23 mouse cellular contexts compared by ENCODE assay signal in genomic region chrY:1293708-1294107, GRCm38 (mm10). TPM values are rescaled to one million over a fixed set of nuclear protein-coding genes. Genes with fewer than 3 reads are reported as not detected.
"Had no signal": no experiment of that assay in that cellular context is flagged by ENCODE, and none has a peak within 500 bp of the region (broad histone marks: within the 10 kb centered on the region; RNA-seq: fewer than 3 reads in every experiment).

No protein-coding gene starts in this region.

- H3K9me3 ChIP-seq: heart, embryonic 13.5 days; heart, embryonic 15.5 days; hindbrain, embryonic 13.5 days; hindbrain, embryonic 15.5 days; limb, embryonic 10.5 days; limb, embryonic 12.5 days had no signal

- H3K4me1 ChIP-seq: heart, embryonic 13.5 days; heart, embryonic 15.5 days; hindbrain, embryonic 13.5 days; hindbrain, embryonic 15.5 days; limb, embryonic 10.5 days; limb, embryonic 12.5 days had no signal

- H3K27me3 ChIP-seq: heart, embryonic 13.5 days; heart, embryonic 15.5 days; hindbrain, embryonic 13.5 days; hindbrain, embryonic 15.5 days; limb, embryonic 12.5 days had no signal

- H3K36me3 ChIP-seq: heart, embryonic 13.5 days; heart, embryonic 15.5 days; hindbrain, embryonic 13.5 days; hindbrain, embryonic 15.5 days; limb, embryonic 10.5 days; limb, embryonic 12.5 days had no signal

- ATAC-seq: forebrain, postnatal 0 days; hindbrain, postnatal 0 days; intestine, embryonic 16.5 days had no signal

- H3K4me2 ChIP-seq: heart, embryonic 11.5 days; heart, embryonic 13.5 days; heart, embryonic 15.5 days; hindbrain, embryonic 13.5 days; hindbrain, embryonic 15.5 days; limb, embryonic 12.5 days had no signal

- H3K27ac ChIP-seq: heart, adult 2 months; heart, embryonic 13.5 days; heart, embryonic 15.5 days; hindbrain, embryonic 13.5 days; hindbrain, embryonic 15.5 days; hindbrain, postnatal 0 days; layer of hippocampus, adult 2 months; left cerebral cortex, adult 2 months; limb, embryonic 10.5 days; limb, embryonic 12.5 days had no signal

- H3K4me3 ChIP-seq: heart, adult 2 months; heart, embryonic 13.5 days; heart, embryonic 15.5 days; hindbrain, embryonic 13.5 days; hindbrain, embryonic 15.5 days; layer of hippocampus, adult 2 months; left cerebral cortex, adult 2 months; limb, embryonic 10.5 days; limb, embryonic 12.5 days had no signal

- H3K9ac ChIP-seq: forebrain, postnatal 0 days; heart, embryonic 13.5 days; heart, embryonic 15.5 days; hindbrain, embryonic 13.5 days; hindbrain, embryonic 15.5 days; limb, embryonic 12.5 days had no signal

- DNase-seq: forebrain, postnatal 0 days; gastrocnemius, postnatal 25 days; heart, adult 11 months; heart, adult 2 months; heart, postnatal 14 days; heart, postnatal 36 days; kidney, adult 11 months; kidney, adult 2 months; kidney, postnatal 10 days; kidney, postnatal 25 days; kidney, postnatal 4 days had no signal

RNA-seq across cellular contexts. Expression of gene Ddx3y, which starts 7.3 kb away (rescaled TPM):
- polyA plus RNA-seq: heart, postnatal 0 days; hindbrain, postnatal 0 days; kidney, adult 2 months had no signal

RNA-seq across cellular contexts. Expression of gene Uty, which starts 48.1 kb away (rescaled TPM):
- polyA plus RNA-seq: heart, postnatal 0 days; hindbrain, postnatal 0 days; kidney, adult 2 months had no signal
